ENCODE assay signal across 16 mouse cellular contexts in genomic region chr6:136521681-136522080, GRCm38 (mm10). TPM values are rescaled to one million over a fixed set of nuclear protein-coding genes. Genes with fewer than 3 reads are reported as not detected.
DNase-seq lines count a peak whose midpoint lies in the region; ATAC-seq and TF ChIP-seq lines count a peak whose summit lies in the region.
"Had no signal": no experiment of that assay in that cellular context is flagged by ENCODE, and none has a peak within 500 bp of the region (broad histone marks: within the 10 kb centered on the region; RNA-seq: fewer than 3 reads in every experiment).

No protein-coding gene starts in this region.

- 0 out of 2 replicates have a peak overlapping the region, but pooled peaks have one; percentile 50 for H3K27ac ChIP-seq in cerebellum, adult 2 months (ENCODE audit: insufficient read depth, low read length)
- 0 out of 2 replicates have a peak overlapping the region, but pooled peaks have one; percentile 35 for H3K27ac ChIP-seq in kidney, adult 2 months (ENCODE audit: insufficient read depth, low read depth, low read length)
- H3K27ac ChIP-seq in midbrain, embryonic 15.5 days, result no peak overlapping the region
- no peak overlapping the region for H3K27ac ChIP-seq in midbrain, embryonic 11.5 days (ENCODE audit: low read depth, low read length)
- H3K27ac ChIP-seq: embryonic facial prominence, embryonic 13.5 days; kidney, postnatal 0 days; limb, embryonic 12.5 days; stomach, postnatal 0 days had no signal

- DNase-seq in cerebellum, adult 2 months, result no peak
- DNase-seq in kidney, adult 2 months, result no peak
- no peak for DNase-seq in kidney, adult 8-10 months
- DNase-seq in midbrain, embryonic 11.5 days (ENCODE audit: low spot score, missing footprints), result no peak
- peak; percentile 44 for DNase-seq in naive thymus-derived CD4-positive, alpha-beta T cell, adult 2 months (ENCODE audit: low read depth)
- no peak for DNase-seq in embryo, embryonic 10.5 days (ENCODE audit: low spot score)
- DNase-seq: cerebellum, postnatal 14 days; gastrocnemius, postnatal 14 days; midbrain, embryonic 14.5 days had no signal

- peaks cover 3% of the 10 kb centered on the region; the same call in 1 of the 2 replicates for H3K4me1 ChIP-seq in cerebellum, adult 2 months (ENCODE audit: control insufficient read depth, insufficient read depth, low read length)
- peaks cover 13% of the 10 kb centered on the region for H3K4me1 ChIP-seq in kidney, adult 2 months (ENCODE audit: control insufficient read depth, insufficient read depth, low read length)
- peaks cover 4% of the 10 kb centered on the region; the same call in 1 of the 2 replicates for H3K4me1 ChIP-seq in midbrain, embryonic 15.5 days
- H3K4me1 ChIP-seq in midbrain, embryonic 11.5 days (ENCODE audit: control insufficient read depth, insufficient read depth, low read length), result no peaks in the 10 kb centered on the region

- no peak overlapping the region for H3K4me3 ChIP-seq in cerebellum, adult 2 months (replicated peaks; ENCODE audit: insufficient read depth, low read depth, low read length)
- H3K4me3 ChIP-seq in kidney, adult 2 months (ENCODE audit: insufficient read depth, low read depth, low read length), result no peak overlapping the region
- no peak overlapping the region for H3K4me3 ChIP-seq in midbrain, embryonic 15.5 days
- no peak overlapping the region for H3K4me3 ChIP-seq in midbrain, embryonic 11.5 days (ENCODE audit: low read depth, low read length)
- H3K4me3 ChIP-seq: embryonic facial prominence, embryonic 13.5 days; limb, embryonic 12.5 days had no signal

- no peak for TF ChIP-seq POLR2A in cerebellum, adult 2 months (IDR thresholded peaks at IDR 0.05; ENCODE audit: borderline replicate concordance, insufficient read depth, low read length)
- TF ChIP-seq POLR2A in kidney, adult 2 months (IDR thresholded peaks at IDR 0.05; ENCODE audit: low read depth, low read length), result no peak

- H3K36me3 ChIP-seq in kidney, adult 2 months (ENCODE audit: control insufficient read depth, insufficient read depth, low read length), result no peaks in the 10 kb centered on the region
- peaks cover 2% of the 10 kb centered on the region; the same call in 1 of the 2 replicates for H3K36me3 ChIP-seq in midbrain, embryonic 15.5 days (replicated peaks)
- H3K36me3 ChIP-seq in midbrain, embryonic 11.5 days (ENCODE audit: control insufficient read depth, insufficient read depth, low read length), result peaks cover 8% of the 10 kb centered on the region

- no peak overlapping the region for H3K9ac ChIP-seq in midbrain, embryonic 15.5 days
- H3K9ac ChIP-seq in midbrain, embryonic 11.5 days (ENCODE audit: low read length), result no peak overlapping the region
- H3K9ac ChIP-seq: embryonic facial prominence, embryonic 13.5 days; limb, embryonic 12.5 days had no signal

- no peak for ATAC-seq in cerebellum, adult (ENCODE audit: insufficient number of reproducible peaks, low FRiP score, low TSS enrichment)
- no peak for ATAC-seq in midbrain, embryonic 15.5 days (replicated peaks)
- no peak for ATAC-seq in midbrain, embryonic 11.5 days (ENCODE audit: low FRiP score)
- ATAC-seq: forebrain, embryonic 14.5 days had no signal

- H3K9me3 ChIP-seq in midbrain, embryonic 15.5 days, result no peaks in the 10 kb centered on the region
- peaks cover 8% of the 10 kb centered on the region; the same call in 1 of the 2 replicates for H3K9me3 ChIP-seq in midbrain, embryonic 11.5 days (ENCODE audit: control insufficient read depth, low read length)

- peak overlapping the region; percentile 9; the same call in 1 of the 2 replicates for H3K4me2 ChIP-seq in midbrain, embryonic 15.5 days
- H3K4me2 ChIP-seq in midbrain, embryonic 11.5 days, result no peak overlapping the region
- H3K4me2 ChIP-seq: limb, embryonic 12.5 days had no signal

- no peak for TF ChIP-seq CTCF in cerebellum, adult 2 months (IDR thresholded peaks at IDR 0.05; ENCODE audit: borderline replicate concordance, insufficient read depth, low read depth, low read length)
- no peak for TF ChIP-seq CTCF in kidney, adult 2 months (conservative IDR thresholded peaks at IDR 0.05; ENCODE audit: insufficient read depth, insufficient read length, low read depth, low read length)

- no peaks in the 10 kb centered on the region for H3K27me3 ChIP-seq in cerebellum, adult 2 months (ENCODE audit: control insufficient read depth, insufficient read depth, low read length)
- H3K27me3 ChIP-seq in kidney, adult 2 months (replicated peaks; ENCODE audit: control insufficient read depth, insufficient read depth, low read length), result no peaks in the 10 kb centered on the region
- H3K27me3 ChIP-seq in midbrain, embryonic 15.5 days (replicated peaks), result no peaks in the 10 kb centered on the region
- no peaks in the 10 kb centered on the region for H3K27me3 ChIP-seq in midbrain, embryonic 11.5 days (ENCODE audit: control insufficient read depth, insufficient read depth, low read length)
- H3K27me3 ChIP-seq: embryonic facial prominence, embryonic 13.5 days; limb, embryonic 12.5 days had no signal

RNA-seq across cellular contexts. Expression of gene Atf7ip, which starts 15.7 kb away (rescaled TPM):
- 70.5 and 83.0 TPM in 2 replicates for polyA plus RNA-seq in cerebellum, adult 2 months (2012; rRNA removed)
- polyA plus RNA-seq in kidney, adult 2 months (2012; rRNA removed), result 13.4 and 13.9 TPM in 2 replicates
- polyA plus RNA-seq in midbrain, embryonic 15.5 days (2015; fragmentation: Nextera tagmentation; extraction: Ambion mirVana), result 43.4 and 44.7 TPM in 2 replicates
- polyA plus RNA-seq in midbrain, embryonic 11.5 days (2014; fragmentation: Nextera tagmentation; extraction: Ambion mirVana), result 43.4 and 46.8 TPM in 2 replicates

Comparison
In these comparisons a context has a peak if more than half of its experiments do, and no peak if none do; other contexts are left out.
1. H3K27ac ChIP-seq: peak in cerebellum, adult 2 months (single experiment) and kidney, adult 2 months (single experiment); none in midbrain, embryonic 15.5 days (single experiment) and midbrain, embryonic 11.5 days (single experiment).